Mouse (Mus musculus) left cerebral cortex, adult 9 months (tissue): Measurements from ENCODE around the gene Glod4.
A peak's percentile ranks its signal among the peaks of the same experiment; 100 is the strongest.

Source experiments
- DNase-seq, 2 experiments: peaks; one replicate each; pipeline ENCODE4 v3.0.0; 2022; ENCODE audit warnings: low spot score in 2 of 2

Glod4 gene

GRCm38 (mm10) chr11:76242901-76243810, at the start of gene Glod4, which contains the start of gene Mrm3:
Gene Glod4 (minus strand): TSS chr11:76243725.
Gene Mrm3 (plus strand): TSS chr11:76243715.
- DNase-seq = peak; percentile 61 to 92

GRCm38 (mm10) chr11:76292831-76293230, 49.3 kb upstream of the Glod4 start:
- DNase-seq = no peak

- DNase-seq = no peak
Observed at GRCm38 (mm10) chr11:76292398-76292797, 48.9 kb upstream of the Glod4 start.

- DNase-seq = no peak
Observed at GRCm38 (mm10) chr11:76291960-76292359, 48.4 kb upstream of the Glod4 start.

GRCm38 (mm10) chr11:76290367-76290766, 46.8 kb upstream of the Glod4 start:
- DNase-seq = peak in 1 of 2 experiments; percentile 36

- peak in 1 of 2 experiments; percentile 47 for DNase-seq
Observed at GRCm38 (mm10) chr11:76288645-76289044, 45.1 kb upstream of the Glod4 start.

GRCm38 (mm10) chr11:76287301-76287700, 43.8 kb upstream of the Glod4 start:
- DNase-seq = no peak

GRCm38 (mm10) chr11:76286534-76287126, 43.1 kb upstream of the Glod4 start:
- no peak for DNase-seq

GRCm38 (mm10) chr11:76285431-76286075, 42.0 kb upstream of the Glod4 start:
- no peak for DNase-seq

GRCm38 (mm10) chr11:76283841-76284240, 40.3 kb upstream of the Glod4 start:
- DNase-seq = no peak

- no peak for DNase-seq
Observed at GRCm38 (mm10) chr11:76279971-76280370, 36.4 kb upstream of the Glod4 start.

- DNase-seq = no peak
Observed at GRCm38 (mm10) chr11:76278960-76279852, 35.7 kb upstream of the Glod4 start.

GRCm38 (mm10) chr11:76272440-76272839, 28.9 kb upstream of the Glod4 start:
- peak in 1 of 2 experiments; percentile 33 for DNase-seq

GRCm38 (mm10) chr11:76268521-76269065, 25.1 kb upstream of the Glod4 start:
- DNase-seq = no peak

GRCm38 (mm10) chr11:76268001-76268459, 24.5 kb upstream of the Glod4 start:
- peak in 1 of 2 experiments; percentile 33 for DNase-seq

GRCm38 (mm10) chr11:76267550-76267949, 24.0 kb upstream of the Glod4 start:
- DNase-seq = no peak

- no peak for DNase-seq
Observed at GRCm38 (mm10) chr11:76262611-76263351, 19.3 kb upstream of the Glod4 start.

GRCm38 (mm10) chr11:76261224-76261623, 17.7 kb upstream of the Glod4 start:
- DNase-seq = no peak

- DNase-seq = no peak
Observed at GRCm38 (mm10) chr11:76260208-76261050, 16.9 kb upstream of the Glod4 start.
